Mouse (Mus musculus) liver, adult 2 months (tissue): ENCODE results near the gene Daam2.

ENCODE experiments used
- CTCF ChIP-seq: fragments of 200-500 bp; IDR thresholded peaks from 2 replicates; pipeline ENCODE4 v1.5.1; 2011; ENCODE audit warnings: low read depth, low read length, control low read depth
- POLR2A ChIP-seq: fragments of 200-500 bp; IDR thresholded peaks from 2 replicates; pipeline ENCODE4 v1.6.1; 2011; ENCODE audit warnings: low read length, control low read depth; ENCODE audit not compliant: insufficient read depth; ENCODE audit errors: extremely low read depth

DNA sequence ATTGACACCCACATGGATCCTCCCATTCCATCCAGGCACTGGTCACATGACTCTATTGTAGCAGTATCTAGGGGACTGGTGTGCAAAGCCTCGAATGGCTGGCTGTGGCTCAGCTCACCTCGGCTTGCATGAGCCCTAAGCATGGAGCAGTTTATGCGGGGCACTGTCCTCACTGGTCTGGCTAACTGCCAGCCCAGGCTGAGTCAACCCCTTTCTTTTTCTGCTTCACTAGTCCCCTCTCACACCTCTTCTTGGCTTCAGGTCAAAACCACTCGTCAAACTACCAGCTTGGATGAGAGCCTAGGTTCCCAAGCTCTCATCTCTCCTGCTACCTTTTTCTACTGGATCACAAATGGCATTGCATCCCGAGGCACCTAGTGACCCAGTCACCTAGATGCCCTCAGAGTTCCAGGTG, 51.5 kb downstream of the Daam2 start:
- TF ChIP-seq CTCF = no peak
- no peak for TF ChIP-seq POLR2A
